Mouse (Mus musculus) stomach, postnatal 0 days (tissue): ENCODE measurements at regions not wholly inside any gene's neighbourhood (a gene's known extent, or its start where the extent isn't known, plus 50 kb on each side); places are given as distances from the start of the nearest gene placed in this dataset.

Experiments used
- ATAC-seq: fragments of 200-750 bp; cut with Nextera tagmentation; 2 replicates; pipeline ENCODE4 v1.8.0; 2017; ENCODE audit not compliant: low FRiP score, low TSS enrichment
- DNase-seq: peaks from one replicate; pipeline ENCODE4 v3.0.0-alpha.2; 2016; ENCODE audit warnings: low spot score
- H3K27ac ChIP-seq: fragments of 300-500 bp; sonication (generic); replicated peaks from 2 replicates; pipeline ENCODE4 v1.5.1; 2014; ENCODE audit warnings: mild to moderate bottlenecking, control low read depth
- H3K27me3 ChIP-seq: fragments of 300-500 bp; sonication (generic); 2 replicates; pipeline ENCODE4 v1.6.1; 2014; ENCODE audit warnings: low read length; ENCODE audit not compliant: control insufficient read depth, insufficient read depth
- H3K36me3 ChIP-seq: fragments of 300-500 bp; sonication (generic); 2 replicates; pipeline ENCODE4 v1.6.1; 2014; ENCODE audit warnings: low read length, mixed read lengths; ENCODE audit not compliant: control insufficient read depth, insufficient read depth
- H3K4me1 ChIP-seq: fragments of 300-500 bp; sonication (generic); replicated peaks from 2 replicates; pipeline ENCODE4 v1.6.1; 2014; ENCODE audit warnings: antibody characterized with exemption; ENCODE audit not compliant: control insufficient read depth, insufficient read depth
- H3K4me2 ChIP-seq: fragments of 300-500 bp; sonication (generic); replicated peaks from 2 replicates; pipeline ENCODE4 v1.6.1; 2014; ENCODE audit warnings: low read depth, mild to moderate bottlenecking, control low read depth, moderate library complexity
- H3K4me3 ChIP-seq: fragments of 300-500 bp; sonication (generic); 2 replicates; pipeline ENCODE4 v1.5.1; 2014; ENCODE audit warnings: low read depth, low read length, control low read depth
- H3K9ac ChIP-seq: fragments of 300-500 bp; sonication (generic); 2 replicates; pipeline ENCODE4 v1.6.1; 2014; ENCODE audit warnings: mild to moderate bottlenecking, low read length, control low read depth, mixed read lengths
- H3K9me3 ChIP-seq: fragments of 300-500 bp; sonication (generic); 2 replicates; pipeline ENCODE4 v1.6.1; 2016; ENCODE audit warnings: low read length; ENCODE audit not compliant: control insufficient read depth
- CTCF ChIP-seq: IDR thresholded peaks from 2 replicates; pipeline ENCODE4 v1.5.1; 2016; ENCODE audit warnings: antibody characterized with exemption, low read depth, mild to moderate bottlenecking, moderate library complexity
- EP300 ChIP-seq: optimal IDR thresholded peaks from 2 replicates; pipeline ENCODE3; 2016; ENCODE audit warnings: antibody characterized with exemption
- WGBS: fragments of 180-500 bp; shearing (Covaris S2); extraction: QIAGEN DNeasy Blood & Tissue Kit; methylation state at CpG from one replicate; pipeline ENCODE4 v1.1.7; 2014; 5-methylcytosine and 5-hydroxymethylcytosine counted together

DNA sequence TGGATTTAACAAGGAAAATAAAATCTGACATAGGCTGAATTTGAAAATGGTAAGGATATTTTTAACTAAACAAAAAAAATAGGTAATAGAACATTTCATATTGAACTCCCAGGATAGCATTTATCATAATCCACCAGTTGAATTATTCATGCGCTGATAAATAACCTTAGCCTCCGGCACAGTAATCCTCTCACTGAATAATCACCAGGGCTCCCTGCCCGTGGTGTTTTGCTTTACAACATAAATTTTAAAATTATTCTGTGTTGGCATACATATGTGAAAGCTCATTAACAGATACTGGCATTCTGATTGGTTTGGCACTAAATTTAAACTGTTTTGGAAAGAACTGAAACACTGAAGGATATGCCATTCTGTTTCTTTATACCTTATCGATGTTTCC is 181.6 kb upstream of the N6amt1 start:
- TF ChIP-seq EP300, result no peak
- no peak for TF ChIP-seq CTCF

GRCm38 (mm10) chr16:87139301-87139700 is 214.7 kb upstream of the N6amt1 start:
- Histone ChIP-seq H3K4me2 (no peak overlapping the region), H3K9ac (no peak overlapping the region), H3K27ac (no peak overlapping the region), H3K36me3 (no peaks in the 10 kb centered on the region), H3K9me3 (no peaks in the 10 kb centered on the region), H3K4me3 (no peak overlapping the region), H3K4me1 (no peaks in the 10 kb centered on the region), H3K27me3 (no peaks in the 10 kb centered on the region)
- TF ChIP-seq CTCF (no peak), EP300 (no peak)
- ATAC-seq, result no peak
- 76% methylated on average over 2 of the region's 2 CpGs for WGBS
- no peak for DNase-seq

More for the DNA sequence above, 181.6 kb upstream of the N6amt1 start:
- no peak overlapping the region for H3K4me2 ChIP-seq
- H3K27me3 ChIP-seq, result no peaks in the 10 kb centered on the region
- no peaks in the 10 kb centered on the region for H3K9me3 ChIP-seq
- no peaks in the 10 kb centered on the region for H3K4me1 ChIP-seq
- H3K27ac ChIP-seq, result no peak overlapping the region
- H3K36me3 ChIP-seq, result no peaks in the 10 kb centered on the region
- no peak overlapping the region for H3K9ac ChIP-seq
- WGBS, result 66% methylated on average over 4 of the region's 4 CpGs
- ATAC-seq (no peak), DNase-seq (no peak)
- H3K4me3 ChIP-seq, result no peak overlapping the region

DNA sequence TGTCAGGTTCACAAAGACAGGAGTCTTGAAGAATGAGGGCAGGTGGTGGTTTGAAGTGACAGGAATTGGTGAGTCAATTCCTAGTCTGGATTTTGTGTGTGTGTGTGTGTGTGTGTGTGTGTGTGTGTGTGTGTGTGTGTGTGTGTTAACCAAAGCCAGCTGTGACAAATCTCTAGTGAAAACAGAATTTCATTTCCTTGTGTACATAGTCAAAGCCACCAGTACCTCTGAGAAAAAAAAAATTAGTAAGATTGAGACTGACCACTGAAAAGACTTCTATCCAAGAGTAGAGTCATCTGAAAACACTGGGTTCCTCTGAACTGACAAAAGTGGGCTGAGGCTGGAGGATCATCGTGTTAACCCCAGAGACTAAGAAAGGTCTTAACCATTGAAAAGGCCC is 217.5 kb upstream of the N6amt1 start:
- H3K27me3 ChIP-seq, result no peaks in the 10 kb centered on the region
- no peaks in the 10 kb centered on the region for H3K4me1 ChIP-seq
- H3K9me3 ChIP-seq, result no peaks in the 10 kb centered on the region
- TF ChIP-seq EP300 (no peak), CTCF (no peak)
- H3K4me3 ChIP-seq, result no peak overlapping the region
- no peaks in the 10 kb centered on the region for H3K36me3 ChIP-seq
- 75% methylated on average over 1 of the region's 1 CpGs for WGBS
- ATAC-seq (no peak), DNase-seq (no peak)
- no peak overlapping the region for H3K27ac ChIP-seq
- H3K4me2 ChIP-seq, result no peak overlapping the region
- H3K9ac ChIP-seq, result no peak overlapping the region

DNA sequence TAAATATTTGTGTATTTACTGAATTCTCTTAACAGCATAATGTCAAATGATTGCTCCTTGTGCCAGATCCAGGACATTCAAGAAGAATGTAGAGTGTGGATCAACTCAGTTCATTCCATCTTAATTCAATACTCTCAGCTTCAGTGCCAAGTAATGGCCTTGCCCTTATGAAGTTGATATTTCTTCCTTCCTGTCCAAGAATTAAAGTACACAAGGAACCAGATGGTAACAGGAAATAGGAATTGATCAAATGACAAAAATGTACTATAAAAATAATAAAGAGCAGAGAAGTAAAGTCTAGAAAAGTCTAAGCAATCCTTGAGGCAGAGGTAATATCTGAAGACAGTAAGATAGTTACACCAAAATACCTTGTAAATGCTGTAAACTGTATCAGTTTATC is 219.5 kb upstream of the N6amt1 start:
- Histone ChIP-seq H3K4me2 (no peak overlapping the region), H3K36me3 (no peaks in the 10 kb centered on the region), H3K9me3 (no peaks in the 10 kb centered on the region), H3K9ac (no peak overlapping the region), H3K27me3 (no peaks in the 10 kb centered on the region), H3K4me1 (no peaks in the 10 kb centered on the region), H3K4me3 (no peak overlapping the region), H3K27ac (no peak overlapping the region)
- DNase-seq (no peak), ATAC-seq (no peak)
- no peak for TF ChIP-seq EP300
- TF ChIP-seq CTCF, result no peak

DNA sequence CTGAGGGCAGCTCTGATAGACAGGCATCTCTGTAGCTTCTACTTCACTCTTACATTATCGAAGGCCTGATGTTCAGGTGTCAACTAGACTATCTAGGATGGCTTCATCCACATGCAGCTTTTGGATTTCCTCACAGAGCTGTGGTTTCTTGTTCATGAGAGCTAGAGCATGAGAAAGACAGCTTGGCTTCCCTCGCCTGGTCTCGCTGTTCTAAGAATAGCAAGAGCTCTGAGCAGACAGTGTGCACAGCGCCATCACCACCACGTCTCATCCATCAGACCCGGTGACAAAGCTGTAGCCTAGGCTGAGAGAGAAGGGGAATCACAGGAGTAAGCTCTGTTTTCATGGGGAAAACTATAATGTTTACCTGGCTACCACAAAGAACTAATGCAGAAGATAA is 220.1 kb upstream of the N6amt1 start:
- Histone ChIP-seq H3K4me2 (no peak overlapping the region), H3K27me3 (no peaks in the 10 kb centered on the region), H3K4me3 (no peak overlapping the region), H3K9ac (no peak overlapping the region), H3K9me3 (no peaks in the 10 kb centered on the region), H3K36me3 (no peaks in the 10 kb centered on the region), H3K4me1 (no peaks in the 10 kb centered on the region), H3K27ac (no peak overlapping the region)
- 75% methylated on average over 6 of the region's 6 CpGs for WGBS
- TF ChIP-seq CTCF (no peak), EP300 (no peak)
- ATAC-seq (no peak), DNase-seq (no peak)

DNA sequence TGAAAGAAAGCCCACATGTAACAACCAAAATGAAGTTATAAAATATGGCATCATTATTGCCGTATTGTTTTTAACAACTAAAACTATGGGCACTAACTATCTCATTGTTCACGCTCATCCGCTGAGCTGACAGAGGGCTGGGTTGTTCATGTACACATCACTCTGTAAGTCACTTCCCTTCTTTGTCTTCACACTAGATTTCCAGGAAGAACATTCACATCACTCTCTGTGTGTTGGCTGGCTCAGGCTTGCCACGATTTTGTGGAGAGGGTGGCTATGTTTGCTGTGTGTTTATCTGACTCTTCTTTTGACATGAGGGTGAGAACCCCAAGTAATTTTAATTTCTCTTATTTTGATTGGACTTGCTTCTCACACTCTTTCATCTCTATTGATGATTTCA is 221.9 kb upstream of the N6amt1 start:
- Histone ChIP-seq H3K27ac (no peak overlapping the region), H3K4me1 (no peaks in the 10 kb centered on the region), H3K9me3 (no peaks in the 10 kb centered on the region), H3K9ac (no peak overlapping the region), H3K4me2 (no peak overlapping the region), H3K4me3 (no peak overlapping the region), H3K27me3 (no peaks in the 10 kb centered on the region), H3K36me3 (no peaks in the 10 kb centered on the region)
- 65% methylated on average over 4 of the region's 4 CpGs for WGBS
- ATAC-seq (no peak), DNase-seq (no peak)
- TF ChIP-seq CTCF (no peak), EP300 (no peak)
